Mouse (Mus musculus) adrenal gland, postnatal 14 days (tissue): ENCODE measurements at regions not wholly inside any gene's neighbourhood (a gene's known extent, or its start where the extent isn't known, plus 50 kb on each side); places are given as distances from the start of the nearest gene placed in this dataset.
"Not testable (repeated sequence)": the region's sequence is repeated elsewhere in the genome, so short reads cannot be mapped to it uniquely, and the experiment has no call there.

Source experiments
- DNase-seq: peaks from one replicate; pipeline ENCODE4 v3.0.0; 2021; ENCODE audit warnings: mixed read lengths

GRCm38 (mm10) chr16:31553361-31554146 is 109.7 kb upstream of the Dlg1 start:
- no peak for DNase-seq

- no peak for DNase-seq
Observed at GRCm38 (mm10) chr16:31560426-31560825, 102.8 kb upstream of the Dlg1 start.

- DNase-seq = peak; percentile 48
Observed at GRCm38 (mm10) chr16:31564926-31565325, 98.3 kb upstream of the Dlg1 start.

- no peak for DNase-seq
Observed at GRCm38 (mm10) chr16:31568316-31568715, 94.9 kb upstream of the Dlg1 start.

GRCm38 (mm10) chr16:31569871-31570270 is 93.4 kb upstream of the Dlg1 start:
- no peak for DNase-seq

- peak; percentile 88 for DNase-seq
Observed at GRCm38 (mm10) chr16:31570311-31571139, 92.7 kb upstream of the Dlg1 start.

GRCm38 (mm10) chr16:31573833-31574232 is 89.4 kb upstream of the Dlg1 start:
- not testable (repeated sequence) for DNase-seq

GRCm38 (mm10) chr16:31575646-31576045 is 87.6 kb upstream of the Dlg1 start:
- not testable (repeated sequence) for DNase-seq

GRCm38 (mm10) chr16:31576422-31576821 is 86.8 kb upstream of the Dlg1 start:
- no peak for DNase-seq

- no peak for DNase-seq
Observed at GRCm38 (mm10) chr16:31577347-31577746, 85.9 kb upstream of the Dlg1 start.

GRCm38 (mm10) chr16:31579318-31579717 is 83.9 kb upstream of the Dlg1 start:
- no peak for DNase-seq

- no peak for DNase-seq
Observed at GRCm38 (mm10) chr16:31580779-31581178, 82.5 kb upstream of the Dlg1 start.

GRCm38 (mm10) chr16:31582885-31583284 is 80.4 kb upstream of the Dlg1 start:
- DNase-seq = no peak

GRCm38 (mm10) chr16:31583627-31584026 is 79.6 kb upstream of the Dlg1 start:
- DNase-seq = no peak

- no peak for DNase-seq
Observed at GRCm38 (mm10) chr16:31584216-31584823, 78.9 kb upstream of the Dlg1 start.

GRCm38 (mm10) chr16:31587036-31587435 is 76.2 kb upstream of the Dlg1 start:
- no peak for DNase-seq

- peak; percentile 39 for DNase-seq
Observed at GRCm38 (mm10) chr16:31589576-31589975, 73.7 kb upstream of the Dlg1 start.

- no peak for DNase-seq
Observed at GRCm38 (mm10) chr16:31591565-31591964, 71.7 kb upstream of the Dlg1 start.

- peak; percentile 63 for DNase-seq
Observed at GRCm38 (mm10) chr16:31592014-31592871, 71.0 kb upstream of the Dlg1 start.

- DNase-seq = peak; percentile 72
Observed at GRCm38 (mm10) chr16:31592973-31593683, 70.1 kb upstream of the Dlg1 start.

GRCm38 (mm10) chr16:31597965-31598364 is 65.3 kb upstream of the Dlg1 start:
- no peak for DNase-seq
